Mouse (Mus musculus): ENCODE results near the gene Jade2.

DNA sequence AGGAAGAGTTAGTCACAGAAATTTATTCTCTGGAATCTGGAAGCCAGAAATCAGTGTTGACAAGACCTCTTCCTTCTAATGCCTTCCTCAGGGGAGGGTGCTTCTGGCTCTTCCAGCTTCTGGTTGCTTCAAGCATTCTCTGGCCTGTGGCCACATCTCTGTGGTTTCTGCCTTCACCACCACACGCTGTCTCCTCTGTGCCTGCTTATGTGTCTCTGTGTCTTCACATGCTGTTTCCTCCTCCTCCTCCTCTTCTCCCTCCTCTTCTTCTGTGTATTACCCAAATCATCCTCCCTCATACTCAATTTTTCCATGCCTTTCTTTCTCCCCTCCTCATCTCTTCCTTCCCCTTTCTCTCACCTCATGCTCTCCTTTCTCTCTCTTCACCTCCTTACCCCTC, 17.6 kb upstream of the Jade2 start:
- TF ChIP-seq EP300 (optimal IDR thresholded peaks at IDR 0.05): no peak
- no peak for TF ChIP-seq CTCF (IDR thresholded peaks at IDR 0.05; ENCODE audit: low read depth)

Data from stomach, postnatal 0 days (tissue).